Mouse (Mus musculus) midbrain, embryonic 16.5 days (tissue): ENCODE measurements around the gene Nans. TPM values are rescaled to one million over a fixed set of nuclear protein-coding genes. Genes with fewer than 3 reads are reported as not detected.
A peak's percentile ranks its signal among the peaks of the same experiment; 100 is the strongest.

ENCODE experiments used
- ATAC-seq: fragments of 200-750 bp; cut with Nextera tagmentation; 2 replicates; pipeline ENCODE4 v1.8.0; 2017; ENCODE audit warnings: moderate TSS enrichment
- H3K27ac ChIP-seq: fragments of 300-500 bp; sonication (generic); 2 replicates; pipeline ENCODE4 v1.5.1; 2014; ENCODE audit warnings: mild to moderate bottlenecking, low read length, mixed read lengths
- H3K27me3 ChIP-seq: fragments of 300-500 bp; sonication (generic); 2 replicates; pipeline ENCODE4 v1.6.1; 2014; ENCODE audit warnings: low read depth, low read length, mixed read lengths; ENCODE audit not compliant: control insufficient read depth, insufficient read depth
- H3K36me3 ChIP-seq: fragments of 300-500 bp; sonication (generic); 2 replicates; pipeline ENCODE4 v1.6.1; 2014; ENCODE audit warnings: mild to moderate bottlenecking, low read length, moderate library complexity, mixed read lengths; ENCODE audit not compliant: control insufficient read depth, insufficient read depth
- H3K4me1 ChIP-seq: fragments of 300-500 bp; sonication (generic); 2 replicates; pipeline ENCODE4 v1.6.1; 2014; ENCODE audit warnings: mild to moderate bottlenecking, low read length, mixed read lengths; ENCODE audit not compliant: control insufficient read depth, insufficient read depth
- H3K4me2 ChIP-seq: fragments of 300-500 bp; sonication (generic); 2 replicates; pipeline ENCODE4 v1.6.1; 2014; ENCODE audit warnings: mild to moderate bottlenecking, low read length, mixed read lengths
- H3K4me3 ChIP-seq: fragments of 300-500 bp; sonication (generic); 2 replicates; pipeline ENCODE4 v1.5.1; 2014; ENCODE audit warnings: low read depth, mild to moderate bottlenecking, low read length, moderate library complexity, mixed read lengths
- H3K9ac ChIP-seq: fragments of 300-500 bp; sonication (generic); 2 replicates; pipeline ENCODE4 v1.6.1; 2014; ENCODE audit warnings: low read depth, low read length, mixed read lengths
- H3K9me3 ChIP-seq: fragments of 300-500 bp; sonication (generic); replicated peaks from 2 replicates; pipeline ENCODE4 v1.6.1; 2014; ENCODE audit warnings: mild to moderate bottlenecking, low read length, mixed read lengths; ENCODE audit not compliant: control insufficient read depth, poor library complexity, severe bottlenecking
- WGBS: fragments of 180-500 bp; shearing (Covaris S2); extraction: QIAGEN DNeasy Blood & Tissue Kit; methylation state at CpG from one replicate; pipeline ENCODE4 v1.1.7; 2014; 5-methylcytosine and 5-hydroxymethylcytosine counted together
- polyA plus RNA-seq: library from polyadenylated mRNA; unstranded; fragments of >200 nt; fragmentation: Nextera tagmentation; extraction: Ambion mirVana; gene quantifications from 2 replicates; pipeline ENCODE4 v1.2.1, GENCODE M21; 2015

The Nans gene
- polyA plus RNA-seq, 1 experiment from 2014 or later = 66.9 TPM

GRCm38 (mm10) chr4:46535094-46535830 is 46.2 kb downstream of the Nans start:
- WGBS = 8% methylated on average over 16 of the region's 16 CpGs
- ATAC-seq = no peak
- H3K9ac ChIP-seq = peak overlapping the region; percentile 60
- H3K4me1 ChIP-seq = peaks cover 4% of the 10 kb centered on the region; the same call in 1 of the 2 replicates
- H3K27ac ChIP-seq = no peak overlapping the region
- peak overlapping the region; percentile 65 for H3K4me2 ChIP-seq
- H3K36me3 ChIP-seq = peaks cover 5% of the 10 kb centered on the region; the same call in 1 of the 2 replicates
- H3K9me3 ChIP-seq = no peaks in the 10 kb centered on the region
- peak overlapping the region; percentile 43 for H3K4me3 ChIP-seq
- peaks cover 32% of the 10 kb centered on the region for H3K27me3 ChIP-seq

GRCm38 (mm10) chr4:46535840-46536361 is 46.9 kb downstream of the Nans start, which contains the start of gene Trim14:
Gene Trim14 (minus strand): TSS chr4:46536141.
- peak within 1 kb of the TSS; percentile 60 for H3K9ac ChIP-seq
- H3K27ac ChIP-seq = no peak within 1 kb of the TSS

GRCm38 (mm10) chr4:46539167-46539566 is 50.1 kb downstream of the Nans start:
- Histone ChIP-seq H3K27ac (no peak overlapping the region), H3K9ac (no peak overlapping the region), H3K27me3 (peaks cover 23% of the 10 kb centered on the region), H3K4me1 (peaks cover 4% of the 10 kb centered on the region; the same call in 1 of the 2 replicates), H3K36me3 (peaks cover 7% of the 10 kb centered on the region; the same call in 1 of the 2 replicates), H3K4me3 (no peak overlapping the region), H3K4me2 (no peak overlapping the region), H3K9me3 (no peaks in the 10 kb centered on the region)
- no peak for ATAC-seq
- 70% methylated on average over 9 of the region's 9 CpGs for WGBS

More at GRCm38 (mm10) chr4:46535840-46536361, 46.9 kb downstream of the Nans start, which contains the start of gene Trim14:
- Histone ChIP-seq H3K27me3 (peaks cover 32% of the 10 kb centered on the region), H3K9me3 (no peaks in the 10 kb centered on the region), H3K36me3 (peaks cover 7% of the 10 kb centered on the region; the same call in 1 of the 2 replicates), H3K4me1 (peaks cover 4% of the 10 kb centered on the region; the same call in 1 of the 2 replicates), H3K4me2 (peak within 1 kb of the TSS; percentile 65), H3K4me3 (peak within 1 kb of the TSS; percentile 43)
- WGBS = 2% methylated on average over 41 of the region's 46 CpGs
- peak; percentile 40 for ATAC-seq

- H3K9ac ChIP-seq = no peak overlapping the region
- H3K36me3 ChIP-seq = peaks cover 10% of the 10 kb centered on the region; the same call in 1 of the 2 replicates
- ATAC-seq = no peak
- no peaks in the 10 kb centered on the region for H3K4me1 ChIP-seq
- H3K4me2 ChIP-seq = no peak overlapping the region
- WGBS = 46% methylated on average over 9 of the region's 9 CpGs
- H3K4me3 ChIP-seq = no peak overlapping the region
- H3K27ac ChIP-seq = no peak overlapping the region
- peaks cover 3% of the 10 kb centered on the region for H3K27me3 ChIP-seq
- H3K9me3 ChIP-seq = no peaks in the 10 kb centered on the region
These were observed 52.7 kb downstream of the Nans start for GRCm38 (mm10) chr4:46541707-46542106.

- no peaks in the 10 kb centered on the region for H3K27me3 ChIP-seq
- no peak overlapping the region for H3K4me3 ChIP-seq
- H3K9ac ChIP-seq = no peak overlapping the region
- no peak overlapping the region for H3K4me2 ChIP-seq
- no peaks in the 10 kb centered on the region for H3K9me3 ChIP-seq
- H3K27ac ChIP-seq = no peak overlapping the region
- H3K36me3 ChIP-seq = peaks cover 10% of the 10 kb centered on the region; the same call in 1 of the 2 replicates
- no peak for ATAC-seq
- no peaks in the 10 kb centered on the region for H3K4me1 ChIP-seq
- WGBS = 91% methylated on average over 13 of the region's 13 CpGs
These were observed 54.5 kb downstream of the Nans start for GRCm38 (mm10) chr4:46543366-46544050.

- H3K36me3 ChIP-seq = peaks cover 10% of the 10 kb centered on the region; the same call in 1 of the 2 replicates
These were observed 55.3 kb downstream of the Nans start for GRCm38 (mm10) chr4:46544313-46544712.

GRCm38 (mm10) chr4:46545498-46545897 is 56.5 kb downstream of the Nans start:
- Histone ChIP-seq H3K27ac (no peak overlapping the region), H3K4me3 (no peak overlapping the region), H3K4me2 (no peak overlapping the region), H3K9ac (no peak overlapping the region), H3K9me3 (no peaks in the 10 kb centered on the region), H3K36me3 (peaks cover 3% of the 10 kb centered on the region; the same call in 1 of the 2 replicates), H3K4me1 (no peaks in the 10 kb centered on the region), H3K27me3 (no peaks in the 10 kb centered on the region)
- 17% methylated on average over 9 of the region's 9 CpGs for WGBS
- no peak for ATAC-seq

More at GRCm38 (mm10) chr4:46544313-46544712, 55.3 kb downstream of the Nans start:
- Histone ChIP-seq H3K9ac (no peak overlapping the region), H3K27ac (no peak overlapping the region), H3K27me3 (no peaks in the 10 kb centered on the region), H3K9me3 (no peaks in the 10 kb centered on the region), H3K4me1 (no peaks in the 10 kb centered on the region), H3K4me2 (no peak overlapping the region), H3K4me3 (no peak overlapping the region)
- no peak for ATAC-seq
- 44% methylated on average over 1 of the region's 1 CpGs for WGBS

GRCm38 (mm10) chr4:46546709-46547108 is 57.7 kb downstream of the Nans start:
- ATAC-seq = no peak
- H3K4me3 ChIP-seq = no peak overlapping the region
- no peak overlapping the region for H3K9ac ChIP-seq
- no peak overlapping the region for H3K4me2 ChIP-seq
- H3K36me3 ChIP-seq = peaks cover 3% of the 10 kb centered on the region; the same call in 1 of the 2 replicates
- no peaks in the 10 kb centered on the region for H3K27me3 ChIP-seq
- H3K27ac ChIP-seq = no peak overlapping the region
- no peaks in the 10 kb centered on the region for H3K9me3 ChIP-seq
- WGBS = 40% methylated on average over 6 of the region's 6 CpGs
- no peaks in the 10 kb centered on the region for H3K4me1 ChIP-seq
